Mouse (Mus musculus) c-Kit-positive CD71-positive TER-119-negative erythroid progenitor cells, embryonic 14.5 days (primary cell): ENCODE results near the gene Gltp.

Experiments used
- DNase-seq: peaks from one replicate; pipeline ENCODE4 v3.0.0-alpha.2; 2013; ENCODE audit warnings: low read depth

The Gltp gene

DNA sequence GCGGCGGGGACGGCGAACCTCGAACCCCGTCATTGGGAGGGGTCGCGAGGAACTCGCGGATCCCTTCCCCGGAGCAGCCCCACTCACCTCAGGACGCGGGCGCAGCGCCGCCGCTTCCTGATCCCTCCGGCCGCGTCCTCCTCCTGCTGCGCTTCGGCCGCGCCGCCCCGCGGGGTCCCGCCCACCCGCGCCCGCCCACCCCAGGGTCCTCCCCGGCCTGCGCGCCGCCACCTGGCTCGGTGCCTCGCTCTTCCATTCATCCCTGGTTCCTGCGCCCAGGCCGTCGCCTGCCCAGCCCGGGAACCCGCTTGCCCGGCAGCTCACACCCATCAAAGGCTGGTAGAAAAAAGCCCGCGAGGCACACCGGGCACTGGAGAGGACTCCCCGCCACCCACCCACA lies 32.5 kb downstream of the Gltp start, which contains the start of gene Trpv4:
TSS of gene Trpv4 (minus strand) at position 167 of the 400 bp plus-strand sequence.
- DNase-seq, result no peak

- DNase-seq, result no peak
These were observed 33.4 kb downstream of the Gltp start for GRCm38 (mm10) chr5:114657426-114657825.

- DNase-seq, result no peak
These were observed 34.5 kb downstream of the Gltp start for GRCm38 (mm10) chr5:114656305-114656704.

DNA sequence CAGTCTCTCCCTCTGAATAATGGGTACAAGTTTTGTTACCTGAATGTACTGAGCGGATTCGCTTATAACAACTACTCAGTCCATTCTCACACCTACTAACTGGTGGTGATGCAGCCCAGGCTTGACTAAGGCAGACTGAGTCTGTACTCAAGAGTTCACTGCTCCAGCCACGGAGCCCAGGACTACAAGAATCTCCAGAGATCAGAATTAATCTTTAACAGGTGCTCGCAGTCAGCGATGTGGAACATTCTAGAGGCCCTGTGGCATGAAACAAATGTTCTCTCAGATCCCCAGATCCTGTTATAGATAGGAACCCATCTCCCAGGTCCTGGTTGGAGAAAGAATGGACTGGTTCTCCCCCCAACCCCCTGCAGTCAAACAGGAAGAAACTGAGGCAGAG lies 35.1 kb downstream of the Gltp start:
- no peak for DNase-seq

DNA sequence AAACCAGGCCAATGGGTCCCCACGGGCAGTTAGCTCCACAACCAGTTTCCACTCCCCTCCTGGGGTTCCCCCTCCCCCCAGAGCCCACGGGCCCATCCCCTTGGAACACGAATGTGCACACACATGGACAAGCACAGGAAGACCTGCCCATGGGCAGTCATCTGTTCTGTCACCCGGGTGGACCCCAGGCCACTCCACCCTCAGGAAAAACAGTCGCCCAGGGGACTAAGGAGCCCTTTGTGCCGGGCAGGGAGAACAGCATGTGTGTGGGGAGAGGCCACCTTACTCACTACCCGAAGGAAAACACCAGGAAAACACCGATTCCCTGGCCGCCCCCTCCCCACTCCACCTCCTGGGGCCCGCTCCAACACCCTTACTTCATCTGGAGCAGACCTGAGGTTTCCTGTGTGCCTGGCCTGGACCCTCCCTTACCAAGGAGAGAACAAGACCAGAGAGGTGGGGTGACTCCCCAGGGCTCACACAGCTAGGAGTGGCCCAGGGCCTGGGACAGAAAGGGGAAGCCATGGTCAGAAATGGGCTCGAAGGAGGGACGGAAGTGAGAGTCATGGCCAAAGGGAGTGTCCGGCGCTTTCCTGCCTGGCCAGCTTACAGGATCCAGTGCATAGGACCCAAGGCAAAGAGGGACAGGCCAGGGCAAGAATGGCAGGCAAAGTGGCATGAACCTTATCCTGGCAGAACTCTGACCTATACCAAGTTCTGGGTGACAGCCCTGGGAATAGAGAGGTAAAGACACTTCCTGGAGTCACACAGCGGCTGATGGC lies 36.9 kb downstream of the Gltp start:
- DNase-seq, result no peak

DNA sequence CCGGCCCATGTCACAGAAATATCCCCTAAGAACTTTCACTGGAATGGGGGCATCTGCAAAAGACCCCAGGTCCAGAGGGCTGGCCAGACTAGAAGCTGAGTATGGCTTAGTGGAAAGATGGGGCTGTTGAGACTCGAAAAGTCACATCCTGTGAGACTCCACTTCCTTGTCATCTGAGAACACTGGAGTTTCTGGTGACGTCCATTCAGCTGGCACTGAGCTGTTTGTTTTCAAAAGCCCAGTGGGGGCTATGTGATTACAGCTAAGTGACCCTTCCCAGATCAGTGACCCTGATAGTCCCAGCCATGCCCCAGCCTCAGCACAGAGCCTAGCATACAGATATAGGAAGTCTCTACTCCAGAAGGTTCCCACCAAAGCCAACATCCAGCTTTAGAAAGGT lies 39.3 kb downstream of the Gltp start:
- no peak for DNase-seq

- DNase-seq, result no peak
These were observed 39.8 kb downstream of the Gltp start for GRCm38 (mm10) chr5:114651002-114651401.

DNA sequence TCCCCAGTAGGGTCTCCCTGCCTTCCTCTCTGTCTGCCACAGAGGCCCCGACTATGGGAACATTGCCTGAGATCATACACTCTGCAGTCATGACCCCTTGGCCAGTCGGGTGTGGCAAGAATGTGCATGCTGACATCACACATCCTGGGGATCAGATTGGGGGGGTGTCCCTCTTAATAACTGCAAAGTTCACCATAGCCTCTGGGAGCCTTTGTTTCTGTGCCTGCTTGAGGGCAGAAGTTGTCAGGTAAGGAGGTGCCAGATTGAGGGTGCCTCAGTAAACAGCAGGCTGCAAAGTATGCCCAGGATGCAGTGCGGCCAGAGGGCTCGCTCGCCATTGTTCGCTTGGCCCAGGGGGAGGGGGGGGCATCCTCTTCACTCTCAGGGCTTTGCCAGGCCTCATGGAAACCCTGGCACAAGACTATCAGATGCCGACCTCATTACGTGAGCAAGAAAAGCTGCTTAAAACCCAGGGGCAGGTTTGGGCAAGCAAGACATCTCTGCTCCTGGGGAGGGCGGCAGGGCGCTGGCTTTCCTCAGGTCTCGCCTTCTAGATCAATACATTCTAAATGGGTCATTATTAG lies 42.0 kb downstream of the Gltp start:
- no peak for DNase-seq

DNA sequence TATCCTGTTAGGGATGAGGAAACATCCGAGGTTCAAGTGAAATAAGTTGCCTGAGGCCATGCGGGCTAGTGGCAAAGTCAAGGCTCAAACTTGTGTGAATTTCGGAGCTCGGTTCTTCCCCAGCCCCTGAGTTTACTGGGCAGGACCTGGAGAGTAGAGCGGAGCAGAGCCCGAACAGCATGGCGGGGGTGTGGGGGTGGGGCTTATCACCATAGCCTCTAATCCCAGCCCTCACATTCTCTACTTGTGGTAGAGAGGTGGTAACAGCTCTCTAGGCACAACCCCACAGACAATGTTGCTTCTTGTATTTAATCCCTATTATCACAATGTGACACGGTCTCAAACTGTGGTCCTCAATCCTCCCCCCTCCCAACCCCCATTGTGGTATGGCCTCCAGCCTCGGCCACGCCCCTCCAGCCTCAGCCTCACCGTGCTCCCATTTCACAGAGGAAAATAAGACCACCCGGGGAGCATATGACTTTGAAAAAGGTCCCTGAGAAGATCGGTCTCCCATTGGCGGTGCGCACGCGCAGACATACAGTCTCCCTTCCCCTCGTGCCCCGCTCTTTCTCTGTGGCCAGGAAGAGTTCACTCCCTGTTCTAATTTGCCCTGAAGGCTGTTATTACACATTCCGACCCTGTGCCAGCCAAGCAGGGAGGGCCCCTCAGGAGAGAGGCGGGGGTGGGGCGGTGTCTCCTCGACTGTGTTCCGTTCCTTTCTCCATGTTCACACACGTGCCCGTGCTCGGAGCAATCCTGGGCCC lies 43.4 kb downstream of the Gltp start:
- peak; percentile 33 for DNase-seq

- DNase-seq, result no peak
These were observed 44.9 kb downstream of the Gltp start for GRCm38 (mm10) chr5:114645916-114646315.

- no peak for DNase-seq
These were observed 45.9 kb downstream of the Gltp start for GRCm38 (mm10) chr5:114644918-114645317.

- DNase-seq, result no peak
These were observed 50.0 kb downstream of the Gltp start for GRCm38 (mm10) chr5:114640809-114641208.

DNA sequence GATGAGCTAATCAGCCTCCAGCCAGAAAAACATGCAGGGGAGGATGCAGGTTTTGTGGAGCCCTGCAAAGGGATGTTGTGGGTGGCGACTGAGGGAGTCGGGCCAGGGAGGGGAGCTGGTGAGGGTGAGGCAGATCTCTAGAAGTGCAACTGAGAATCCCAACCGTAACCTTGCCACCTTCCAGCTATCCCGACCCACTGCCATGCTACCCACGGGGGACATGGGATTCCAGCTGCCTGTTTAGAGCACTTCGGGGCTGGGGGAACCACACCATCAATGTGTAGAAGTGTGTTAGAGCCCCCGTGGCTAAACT lies 51.2 kb downstream of the Gltp start:
- DNase-seq, result no peak

DNA sequence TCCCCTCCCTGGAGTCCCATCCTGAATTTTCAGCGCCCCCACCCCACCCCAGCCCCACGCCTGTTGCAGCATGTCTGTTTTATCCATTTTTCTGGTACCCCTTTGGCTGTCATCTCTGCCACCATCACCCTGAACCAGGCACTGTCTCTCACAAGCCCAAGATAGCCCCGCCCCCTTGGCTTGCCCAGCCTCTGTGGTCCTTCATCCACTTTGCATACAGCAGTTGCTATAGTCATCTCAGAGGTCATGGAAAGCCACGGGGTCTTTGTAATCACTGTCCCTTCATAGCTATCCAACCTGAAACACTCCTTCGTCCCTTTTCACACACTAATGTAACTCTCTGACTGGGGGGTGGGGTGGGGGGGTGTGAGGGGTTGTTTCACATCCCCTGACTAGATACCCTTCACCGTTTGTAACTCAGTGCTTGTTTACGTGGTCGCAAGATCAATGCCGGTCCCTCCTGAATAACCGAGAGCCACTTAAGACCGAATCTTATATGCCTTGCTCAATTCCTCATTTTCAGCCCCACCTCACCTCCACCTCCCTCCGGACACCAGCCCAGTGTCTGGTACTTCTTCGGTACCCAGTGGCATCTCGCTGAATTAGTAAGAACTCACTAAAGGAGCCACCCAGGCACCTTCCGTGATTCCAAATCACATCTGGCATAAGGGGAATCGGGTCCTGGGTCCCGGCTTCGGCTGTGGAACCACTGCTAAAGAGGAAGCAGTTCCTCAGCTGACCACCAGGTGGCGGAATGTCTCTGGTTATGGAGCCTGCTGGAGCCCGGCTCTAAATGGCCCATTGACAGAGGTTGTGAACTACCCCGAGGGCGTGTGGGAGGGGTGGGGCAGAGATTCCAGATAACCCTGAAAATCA lies 51.8 kb downstream of the Gltp start:
- peak; percentile 63 for DNase-seq

DNA sequence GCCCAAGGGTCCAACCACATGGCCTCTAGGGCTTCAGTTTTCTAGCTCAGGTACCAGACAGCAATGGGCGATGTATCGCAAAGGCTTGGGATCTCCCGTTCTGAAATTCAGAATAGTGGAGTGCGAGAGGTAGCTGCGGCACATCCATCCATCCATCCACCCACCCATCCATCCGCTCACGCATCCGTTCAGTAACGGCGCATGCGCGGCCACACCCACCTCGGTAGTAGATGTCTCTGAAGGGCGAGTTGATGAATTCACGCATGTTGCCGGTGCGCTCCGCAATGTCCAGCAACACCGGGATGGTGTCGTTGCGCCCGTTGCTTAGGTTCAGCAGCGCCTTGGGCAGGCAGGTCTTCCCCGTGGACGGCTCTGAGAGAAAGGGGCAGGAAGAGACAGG lies 54.7 kb downstream of the Gltp start:
- DNase-seq, result no peak

DNA sequence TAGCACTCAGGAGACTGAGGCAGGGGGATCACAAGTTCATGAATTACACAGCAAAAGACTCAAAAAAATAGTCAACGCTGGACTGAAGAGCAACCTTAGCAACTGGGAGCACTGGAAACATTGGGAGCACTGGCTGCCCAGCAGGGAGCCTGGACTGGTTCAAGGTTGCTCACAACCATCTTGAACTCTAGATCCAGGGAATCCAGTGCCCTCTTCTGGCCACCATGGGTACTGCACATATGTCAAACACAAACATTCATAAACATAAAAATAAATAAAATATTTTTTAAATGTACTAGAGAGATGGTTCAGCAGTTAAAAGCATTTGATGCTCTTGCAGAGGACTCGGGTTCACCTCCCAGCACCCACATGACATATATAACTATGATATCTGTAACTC lies 59.4 kb downstream of the Gltp start:
- peak; percentile 37 for DNase-seq

GRCm38 (mm10) chr5:114625590-114625989 lies 65.2 kb downstream of the Gltp start:
- DNase-seq, result peak; percentile 38

- DNase-seq, result peak; percentile 29
These were observed 70.5 kb downstream of the Gltp start for GRCm38 (mm10) chr5:114620305-114620704.
